Mouse (Mus musculus): ENCODE measurements around the gene T. TPM values are rescaled to one million over a fixed set of nuclear protein-coding genes. Genes with fewer than 3 reads are reported as not detected.

The T gene
- polyA plus RNA-seq, 1 experiment: 12.5 TPM

GRCm38 (mm10) chr17:8490971-8491370, 56.7 kb downstream of the T start:
- Histone ChIP-seq H3K9me3 (replicated peaks; ENCODE audit: control insufficient read depth, insufficient read depth, low read length, poor library complexity, severe bottlenecking) (no peaks in the 10 kb centered on the region), H3K27me3 (ENCODE audit: control insufficient read depth, insufficient read depth, low read length, poor library complexity, severe bottlenecking) (no peaks in the 10 kb centered on the region), H3K4me3 (ENCODE audit: low read depth, low read length) (no peak overlapping the region), H3K27ac (ENCODE audit: insufficient read depth, low read length) (no peak overlapping the region), H3K9ac (ENCODE audit: low read depth, poor library complexity, severe bottlenecking) (no peak overlapping the region), H3K4me1 (ENCODE audit: control insufficient read depth, insufficient read depth, low read length) (no peaks in the 10 kb centered on the region), H3K36me3 (ENCODE audit: control insufficient read depth, insufficient read depth, low read length, poor library complexity, severe bottlenecking) (no peaks in the 10 kb centered on the region)
- TF ChIP-seq EP300 (IDR thresholded peaks at IDR 0.05; ENCODE audit: insufficient read depth, low read depth, low read length) (no peak), CTCF (IDR thresholded peaks at IDR 0.05; ENCODE audit: low read depth, low read length) (no peak), POLR2A (IDR thresholded peaks at IDR 0.05; ENCODE audit: insufficient read depth, low read length) (no peak)

Other genes with a start within 250 kb of the T start
- not detected in 2 replicates for gene Ccr6, start 198.4 kb upstream of the T start, polyA plus RNA-seq (2011; ENCODE audit: insufficient read depth, insufficient read length, low read depth, missing spikeins)
- gene Mpc1, start 151.5 kb upstream of the T start, polyA plus RNA-seq (2011; ENCODE audit: insufficient read depth, insufficient read length, low read depth, missing spikeins): 6.7 and 10.3 TPM in 2 replicates
- 33.8 and 48.6 TPM in 2 replicates for gene Sft2d1, start 123.3 kb upstream of the T start, polyA plus RNA-seq (2011; ENCODE audit: insufficient read depth, insufficient read length, low read depth, missing spikeins)
- 0.61 and 0.81 TPM in 2 replicates for gene Prr18, start 97.0 kb upstream of the T start, polyA plus RNA-seq (2011; ENCODE audit: insufficient read depth, insufficient read length, low read depth, missing spikeins)
- gene T2, start 78.4 kb upstream of the T start, polyA plus RNA-seq (2011; ENCODE audit: insufficient read depth, insufficient read length, low read depth, missing spikeins): 0.44 and 0.81 TPM in 2 replicates
- gene Pde10a, start 90.9 kb downstream of the T start, polyA plus RNA-seq (2011; ENCODE audit: insufficient read depth, insufficient read length, low read depth, missing spikeins): 1.8 and 2.7 TPM in 2 replicates
- 0.82 TPM in 1 of 2 replicates, not detected in the other for gene Gm17087, start 132.5 kb downstream of the T start, polyA plus RNA-seq (2011; ENCODE audit: insufficient read depth, insufficient read length, low read depth, missing spikeins)